Mouse (Mus musculus) heart, postnatal 0 days (tissue): ENCODE results near the gene Duxbl2. TPM values are rescaled to one million over a fixed set of nuclear protein-coding genes. Genes with fewer than 3 reads are reported as not detected.
"Not testable (repeated sequence)": the region's sequence is repeated elsewhere in the genome, so short reads cannot be mapped to it uniquely, and the experiment has no call there.

Experiments
- ATAC-seq: fragments of 200-750 bp; cut with Nextera tagmentation; 2 replicates; pipeline ENCODE4 v1.8.0; 2017; ENCODE audit warnings: low read depth, moderate number of reproducible peaks, moderate library complexity; ENCODE audit not compliant: insufficient read depth
- DNase-seq: peaks from one replicate; pipeline ENCODE4 v3.0.0-alpha.2; 2016; ENCODE audit warnings: low spot score
- H3K27ac ChIP-seq: fragments of 300-500 bp; sonication (generic); 2 replicates; pipeline ENCODE4 v1.5.1; 2014; ENCODE audit warnings: low read depth, mild to moderate bottlenecking
- H3K27me3 ChIP-seq: fragments of 300-500 bp; sonication (generic); 2 replicates; pipeline ENCODE4 v1.6.1; 2014; ENCODE audit warnings: low read length, mixed read lengths; ENCODE audit not compliant: control insufficient read depth, insufficient read depth
- H3K36me3 ChIP-seq: fragments of 300-500 bp; sonication (generic); replicated peaks from 2 replicates; pipeline ENCODE4 v1.6.1; 2014; ENCODE audit warnings: low read length, mixed read lengths; ENCODE audit not compliant: control insufficient read depth, insufficient read depth
- H3K4me1 ChIP-seq: fragments of 300-500 bp; sonication (generic); 2 replicates; pipeline ENCODE4 v1.6.1; 2014; ENCODE audit warnings: antibody characterized with exemption; ENCODE audit not compliant: control insufficient read depth, insufficient read depth
- H3K4me2 ChIP-seq: fragments of 300-500 bp; sonication (generic); 2 replicates; pipeline ENCODE4 v1.6.1; 2014; ENCODE audit warnings: low read depth, mild to moderate bottlenecking, low read length, moderate library complexity
- H3K4me3 ChIP-seq: fragments of 300-500 bp; sonication (generic); 2 replicates; pipeline ENCODE4 v1.5.1; 2014; ENCODE audit warnings: low read depth, low read length
- H3K9ac ChIP-seq: fragments of 300-500 bp; sonication (generic); replicated peaks from 2 replicates; pipeline ENCODE4 v1.6.1; 2014; ENCODE audit warnings: low read depth, low read length, mixed read lengths
- H3K9me3 ChIP-seq: fragments of 300-500 bp; sonication (generic); replicated peaks from 2 replicates; pipeline ENCODE4 v1.6.1; 2016; ENCODE audit warnings: low read length; ENCODE audit not compliant: control insufficient read depth
- WGBS: fragments of 180-500 bp; shearing (Covaris S2); extraction: QIAGEN DNeasy Blood & Tissue Kit; methylation state at CpG from one replicate; pipeline ENCODE4 v1.1.7; 2014; 5-methylcytosine and 5-hydroxymethylcytosine counted together
- polyA plus RNA-seq: library from polyadenylated mRNA; unstranded; fragments of >200 nt; fragmentation: Nextera tagmentation; extraction: Ambion mirVana; gene quantifications from 2 replicates; pipeline ENCODE4 v1.2.1, GENCODE M21; 2015
- total RNA-seq: library from RNA; depleted of rRNA; stranded (reverse); fragments of >200 nt; gene quantifications from 2 replicates; pipeline ENCODE4 v1.2.3, GENCODE M21; 2014; ENCODE audit warnings: low replicate concordance; rRNA removed

The Duxbl2 gene
- 0.23 and 0.81 TPM in 2 replicates for total RNA-seq
- not detected in 2 replicates for polyA plus RNA-seq

DNA sequence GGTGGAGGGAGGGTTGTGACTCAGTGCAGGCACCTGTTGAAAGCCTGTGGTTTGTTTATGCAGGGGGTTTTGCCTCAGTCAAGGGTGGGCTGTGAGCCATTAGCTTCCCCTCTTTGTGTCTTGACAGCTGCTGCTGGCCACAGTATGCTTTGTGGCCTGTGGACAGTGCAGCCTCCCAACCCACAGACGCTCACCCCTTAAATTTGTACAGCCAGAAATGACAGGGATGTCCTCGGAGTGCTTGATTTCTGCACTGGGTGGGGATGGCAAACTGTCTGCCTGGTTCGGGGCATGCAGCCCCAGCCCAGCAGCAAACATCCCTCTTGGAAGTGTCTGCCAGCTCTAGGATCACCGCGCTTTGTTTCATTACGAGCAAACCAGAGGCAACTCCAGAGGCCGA is at the start of gene Duxbl2:
TSS of gene Duxbl2 (plus strand) at position 200 of the 400 bp plus-strand sequence.
- H3K9me3 ChIP-seq, H3K4me2 ChIP-seq, H3K27me3 ChIP-seq, H3K9ac ChIP-seq, H3K36me3 ChIP-seq, H3K27ac ChIP-seq, H3K4me3 ChIP-seq, DNase-seq, H3K4me1 ChIP-seq, ATAC-seq: not testable (repeated sequence)
- WGBS, result no CpG with 5 or more reads among the region's 7 CpGs

DNA sequence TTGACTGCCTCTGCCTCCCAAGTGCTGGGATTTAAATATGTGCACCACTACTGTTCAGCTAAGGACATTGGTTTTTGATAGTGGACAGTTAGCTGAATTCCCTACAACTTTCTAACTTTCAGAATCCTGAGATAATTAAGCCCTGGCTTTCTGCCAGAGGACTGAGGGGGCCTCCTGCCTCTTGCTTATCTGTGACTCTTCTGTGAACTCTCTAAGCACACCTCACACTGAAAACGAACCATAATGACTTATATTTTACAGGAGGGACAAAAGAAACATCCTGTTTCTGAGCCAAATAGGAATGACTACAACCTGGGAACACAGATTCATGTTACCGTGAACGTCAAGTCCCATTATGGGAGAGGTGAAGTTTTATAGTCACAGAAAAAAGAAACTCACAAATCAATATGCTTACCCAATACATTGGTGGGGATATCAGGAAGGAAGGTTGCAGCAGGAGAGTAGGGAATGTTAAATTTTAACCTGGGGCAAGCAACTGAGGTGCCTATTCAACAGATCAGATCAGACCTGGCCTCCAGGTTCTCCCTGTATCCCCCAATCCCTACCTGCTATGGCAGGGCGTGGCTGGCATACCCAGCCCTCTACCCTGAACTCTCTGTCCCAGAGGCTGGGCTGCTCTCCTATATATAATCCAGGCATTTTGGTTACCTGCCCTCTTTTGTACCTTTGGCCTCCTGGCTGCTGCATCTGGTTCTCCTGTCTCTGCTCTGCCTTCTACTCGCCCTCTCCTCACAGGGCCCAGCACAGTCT is 41.3 kb upstream of the Duxbl2 start:
- H3K4me1 ChIP-seq, H3K9me3 ChIP-seq, H3K27ac ChIP-seq, ATAC-seq, H3K4me2 ChIP-seq, H3K36me3 ChIP-seq, H3K4me3 ChIP-seq, H3K27me3 ChIP-seq, DNase-seq, H3K9ac ChIP-seq: not testable (repeated sequence)
- WGBS, result no CpG with 5 or more reads among the region's 5 CpGs

- not testable (repeated sequence) for H3K4me1 ChIP-seq, H3K27me3 ChIP-seq, H3K4me2 ChIP-seq, ATAC-seq, DNase-seq, H3K36me3 ChIP-seq, H3K4me3 ChIP-seq, H3K9me3 ChIP-seq, H3K9ac ChIP-seq, H3K27ac ChIP-seq
- no CpG with 5 or more reads among the region's 6 CpGs for WGBS
Measured at GRCm38 (mm10) chr14:26081216-26081615, 36.9 kb upstream of the Duxbl2 start, which contains the start of gene Cphx2. Cphx2 (plus strand) TSS chr14:26081516.

DNA sequence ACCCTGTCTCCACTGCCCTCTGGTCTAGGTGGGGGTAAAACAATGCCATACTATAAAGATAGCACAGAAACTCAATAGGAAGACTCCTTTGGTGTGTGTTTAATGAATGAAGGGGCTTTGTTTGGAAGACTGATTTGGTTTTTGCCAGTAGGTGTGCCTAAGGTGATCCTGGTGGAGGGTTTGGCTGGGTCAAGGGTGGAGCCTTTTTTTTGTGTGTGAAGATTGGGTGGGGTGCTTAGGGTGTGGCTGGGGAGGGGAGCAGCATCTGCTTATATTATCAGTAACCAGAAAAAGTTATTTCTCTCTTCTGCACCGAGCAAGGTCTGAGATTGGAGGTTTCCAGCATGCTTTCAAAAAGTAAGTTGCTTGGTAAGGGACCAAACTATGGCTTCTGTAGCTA is 36.2 kb upstream of the Duxbl2 start, which contains the start of gene Cphx3:
TSS of gene Cphx3 (plus strand) at position 301 of the 400 bp plus-strand sequence.
- not testable (repeated sequence) for DNase-seq, H3K36me3 ChIP-seq, H3K9ac ChIP-seq, H3K27me3 ChIP-seq, H3K9me3 ChIP-seq, ATAC-seq, H3K4me3 ChIP-seq, H3K27ac ChIP-seq, H3K4me2 ChIP-seq, H3K4me1 ChIP-seq
- no CpG with 5 or more reads among the region's 1 CpGs for WGBS

DNA sequence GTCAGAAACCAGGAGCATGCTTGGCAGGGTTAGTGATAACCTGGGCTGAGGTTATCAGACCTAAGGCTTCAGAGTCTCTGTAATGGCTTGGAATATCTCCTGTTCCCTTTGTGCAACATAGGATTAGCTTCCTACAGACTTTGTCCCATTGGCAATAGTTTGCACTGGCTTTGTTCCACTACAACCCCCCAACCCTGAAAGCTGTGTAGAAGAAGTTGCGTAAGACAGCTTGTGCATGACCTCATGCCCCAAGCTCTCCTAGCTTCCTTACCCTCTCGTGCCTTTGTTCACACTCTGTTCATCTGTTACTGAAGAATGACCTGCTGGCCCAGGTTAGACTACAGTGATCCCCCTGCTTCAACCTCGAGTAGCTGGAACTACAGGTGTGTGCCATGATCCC is 20.5 kb upstream of the Duxbl2 start:
- ATAC-seq, H3K36me3 ChIP-seq: not testable (repeated sequence)
- WGBS, result no CpG with 5 or more reads among the region's 3 CpGs

GRCm38 (mm10) chr14:26118550-26119000 is 426 bp downstream of the Duxbl2 start:
- not testable (repeated sequence) for H3K36me3 ChIP-seq, H3K4me1 ChIP-seq, H3K9ac ChIP-seq, DNase-seq, H3K27ac ChIP-seq, H3K4me2 ChIP-seq, H3K4me3 ChIP-seq, H3K9me3 ChIP-seq, H3K27me3 ChIP-seq
- peak; percentile 73 for ATAC-seq
- no CpG with 5 or more reads among the region's 18 CpGs for WGBS

More for the DNA sequence above, 20.5 kb upstream of the Duxbl2 start:
- H3K9ac ChIP-seq, H3K27ac ChIP-seq, H3K4me2 ChIP-seq, H3K9me3 ChIP-seq, H3K4me3 ChIP-seq, DNase-seq, H3K4me1 ChIP-seq, H3K27me3 ChIP-seq: not testable (repeated sequence)

DNA sequence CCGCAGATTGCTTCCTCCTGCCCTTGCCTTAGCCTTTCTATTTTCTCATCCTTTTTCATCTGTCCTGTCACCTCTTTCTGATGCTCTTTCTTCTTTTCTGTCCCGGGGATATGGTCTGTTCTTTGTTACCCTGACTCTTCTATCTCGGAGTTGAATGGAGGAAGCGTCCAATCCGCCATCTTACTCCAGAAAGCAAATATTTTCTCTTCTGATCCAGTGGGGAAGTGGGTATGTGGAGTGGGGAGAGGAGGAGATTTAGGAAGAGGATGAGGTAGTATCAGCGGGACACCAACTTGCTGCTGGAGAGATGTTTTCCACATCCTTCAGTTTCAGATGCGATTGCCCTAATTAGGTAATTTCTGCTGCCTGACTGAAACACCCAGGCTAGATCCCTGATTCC is 946 bp downstream of the Duxbl2 start:
- not testable (repeated sequence) for H3K4me1 ChIP-seq, H3K27ac ChIP-seq, H3K4me3 ChIP-seq, DNase-seq, H3K4me2 ChIP-seq, H3K27me3 ChIP-seq, H3K9ac ChIP-seq, H3K36me3 ChIP-seq, ATAC-seq, H3K9me3 ChIP-seq
- WGBS, result no CpG with 5 or more reads among the region's 7 CpGs

DNA sequence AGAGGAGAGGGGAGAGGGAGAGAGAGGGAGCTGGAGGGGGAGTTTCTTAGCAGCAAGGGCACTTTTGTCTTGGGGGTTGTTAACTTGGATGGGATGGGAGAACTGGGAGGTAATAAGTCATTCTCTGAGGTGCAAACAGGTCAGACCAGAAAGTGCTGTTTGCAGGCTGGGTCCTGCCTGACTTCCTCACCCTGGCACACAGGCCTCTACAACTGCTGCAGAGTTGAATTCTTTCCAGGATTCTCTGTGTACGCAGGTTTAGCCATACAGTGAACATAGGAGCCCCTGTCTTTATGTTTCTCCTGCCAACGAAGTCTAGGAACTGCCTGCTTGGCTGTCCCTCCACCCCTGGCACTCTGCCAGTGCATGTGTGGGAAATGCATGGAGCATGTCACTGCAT is 28.9 kb downstream of the Duxbl2 start:
- not testable (repeated sequence) for H3K4me3 ChIP-seq, H3K9ac ChIP-seq, ATAC-seq, H3K27me3 ChIP-seq, DNase-seq, H3K27ac ChIP-seq, H3K4me1 ChIP-seq, H3K9me3 ChIP-seq, H3K36me3 ChIP-seq, H3K4me2 ChIP-seq
- WGBS, result no CpG with 5 or more reads among the region's 2 CpGs
